Mouse (Mus musculus): ENCODE data around the gene Kremen2. TPM values are rescaled to one million over a fixed set of nuclear protein-coding genes. Genes with fewer than 3 reads are reported as not detected.
A peak's percentile ranks its signal among the peaks of the same experiment; 100 is the strongest.

Kremen2 gene
- total RNA-seq, 4 experiments from 2014 or later: not detected

- DNase-seq (ENCODE audit: low spot score in 2 of 2): no peak
Measured at GRCm38 (mm10) chr17:23760231-23760630, 14.6 kb upstream of the Kremen2 start.

- no peak for DNase-seq (ENCODE audit: low spot score in 2 of 2)
Measured at GRCm38 (mm10) chr17:23758801-23759200, 13.2 kb upstream of the Kremen2 start.

GRCm38 (mm10) chr17:23757581-23757980, 11.9 kb upstream of the Kremen2 start:
- no peak for DNase-seq (ENCODE audit: low spot score in 2 of 2)

GRCm38 (mm10) chr17:23755689-23756088, 10.1 kb upstream of the Kremen2 start:
- no peak for DNase-seq (ENCODE audit: low spot score in 2 of 2)

- no peak for DNase-seq (ENCODE audit: low spot score in 2 of 2)
Measured at GRCm38 (mm10) chr17:23749400-23750191, 4.0 kb upstream of the Kremen2 start.

- DNase-seq (ENCODE audit: low spot score in 2 of 2): peak in 1 of 2 experiments; percentile 64
Measured at GRCm38 (mm10) chr17:23748631-23749391, 3.2 kb upstream of the Kremen2 start.

- DNase-seq (ENCODE audit: low spot score in 2 of 2): no peak
Measured at GRCm38 (mm10) chr17:23748026-23748425, 2.4 kb upstream of the Kremen2 start.

GRCm38 (mm10) chr17:23747471-23747870, 1.8 kb upstream of the Kremen2 start:
- no peak for DNase-seq (ENCODE audit: low spot score in 2 of 2)

- no peak for DNase-seq (ENCODE audit: low spot score in 2 of 2)
Measured at GRCm38 (mm10) chr17:23746767-23747166, 1.1 kb upstream of the Kremen2 start.

- DNase-seq (ENCODE audit: low spot score in 2 of 2): no peak
Measured at GRCm38 (mm10) chr17:23746311-23746710, 678 bp upstream of the Kremen2 start.

- no peak for DNase-seq (ENCODE audit: low spot score in 2 of 2)
Measured at GRCm38 (mm10) chr17:23744651-23745050, 982 bp downstream of the Kremen2 start.

- DNase-seq (ENCODE audit: low spot score in 2 of 2): no peak
Measured at GRCm38 (mm10) chr17:23744076-23744475, 1.6 kb downstream of the Kremen2 start.

- DNase-seq (ENCODE audit: low spot score in 2 of 2): no peak
Measured at GRCm38 (mm10) chr17:23742941-23743340, 2.7 kb downstream of the Kremen2 start.

- DNase-seq (ENCODE audit: low spot score in 2 of 2): no peak
Measured at GRCm38 (mm10) chr17:23742210-23742793, 3.3 kb downstream of the Kremen2 start.

- no peak for DNase-seq (ENCODE audit: low spot score in 2 of 2)
Measured at GRCm38 (mm10) chr17:23741359-23742209, 4.0 kb downstream of the Kremen2 start.

- no peak for DNase-seq (ENCODE audit: low spot score in 2 of 2)
Measured at GRCm38 (mm10) chr17:23740598-23741021, 5.0 kb downstream of the Kremen2 start, which contains the start of gene Paqr4. Paqr4 (minus strand) TSS chr17:23740867.

- peak; percentile 75 to 79 for DNase-seq (ENCODE audit: low spot score in 2 of 2)
Measured at GRCm38 (mm10) chr17:23740136-23740584, 5.5 kb downstream of the Kremen2 start.

- DNase-seq (ENCODE audit: low spot score in 2 of 2): no peak
Measured at GRCm38 (mm10) chr17:23739202-23740135, 6.2 kb downstream of the Kremen2 start.

GRCm38 (mm10) chr17:23738836-23739201, 6.8 kb downstream of the Kremen2 start:
- no peak for DNase-seq (ENCODE audit: low spot score in 2 of 2)
